Mouse (Mus musculus): ENCODE data around the gene Cryba1.

- TF ChIP-seq CTCF (IDR thresholded peaks at IDR 0.05; ENCODE audit: low read depth, low read length) (no peak), POLR2A (IDR thresholded peaks at IDR 0.05; ENCODE audit: borderline replicate concordance, low read depth, low read length) (no peak)
Measured at GRCm38 (mm10) chr11:77752525-77752924, 27.4 kb upstream of the Cryba1 start.
